Mouse (Mus musculus) heart, postnatal 36 days (tissue): ENCODE results near the gene 1700122O11Rik. TPM values are rescaled to one million over a fixed set of nuclear protein-coding genes. Genes with fewer than 3 reads are reported as not detected.
A peak's percentile ranks its signal among the peaks of the same experiment; 100 is the strongest.

Source experiments
- DNase-seq, 2 experiments: peaks; one replicate each; pipeline ENCODE4 v3.0.0; 2021 to 2022
- intact Hi-C: fragments of 180-260 bp; cut with DNase I; formaldehyde crosslinking; loops from one replicate; pipeline ENCODE4 v1.15.1; 2025
- total RNA-seq, 2 experiments: library from RNA; stranded (reverse); gene quantifications; 2 replicates each; pipeline ENCODE4 v1.2.3; 2021

Gene 1700122O11Rik
- total RNA-seq, 2 experiments from 2014 or later: not detected

- intact Hi-C loops: no loop called here
- no peak for DNase-seq
Observed at GRCm38 (mm10) chr17:48029241-48029640, 8.9 kb downstream of the 1700122O11Rik start.

- DNase-seq: peak in 1 of 2 experiments; percentile 30
- intact Hi-C loops: no loop called here
Observed at GRCm38 (mm10) chr17:48028250-48028649, 9.8 kb downstream of the 1700122O11Rik start.

- intact Hi-C loops: no loop called here
- peak in 1 of 2 experiments; percentile 18 for DNase-seq
Observed at GRCm38 (mm10) chr17:48027677-48028076, 10.4 kb downstream of the 1700122O11Rik start.

- DNase-seq: no peak
- intact Hi-C loops: no loop called here
Observed at GRCm38 (mm10) chr17:48027019-48027418, 11.1 kb downstream of the 1700122O11Rik start.

- DNase-seq: peak; percentile 11 to 34
- intact Hi-C loops: loop anchor here (5.0 kb wide), 1 partner anchor 47 kb away; no protein-coding TSS in a partner anchor
Observed at GRCm38 (mm10) chr17:48024045-48024444, 14.0 kb downstream of the 1700122O11Rik start.

- intact Hi-C loops: no loop called here
- no peak for DNase-seq
Observed at GRCm38 (mm10) chr17:48019585-48019984, 18.5 kb downstream of the 1700122O11Rik start.

GRCm38 (mm10) chr17:48016566-48016965 is 21.5 kb downstream of the 1700122O11Rik start:
- DNase-seq: no peak
- intact Hi-C loops: no loop called here

- intact Hi-C loops: no loop called here
- no peak for DNase-seq
Observed at GRCm38 (mm10) chr17:48012561-48012960, 25.5 kb downstream of the 1700122O11Rik start.

- intact Hi-C loops: no loop called here
- no peak for DNase-seq
Observed at GRCm38 (mm10) chr17:48011105-48011504, 27.0 kb downstream of the 1700122O11Rik start.

GRCm38 (mm10) chr17:48010283-48010682 is 27.8 kb downstream of the 1700122O11Rik start:
- no peak for DNase-seq
- intact Hi-C loops: no loop called here

- no peak for DNase-seq
Observed at GRCm38 (mm10) chr17:48005816-48006215, 32.3 kb downstream of the 1700122O11Rik start.

GRCm38 (mm10) chr17:48005091-48005490 is 33.0 kb downstream of the 1700122O11Rik start:
- no peak for DNase-seq
- intact Hi-C loops: no loop called here

More at GRCm38 (mm10) chr17:48005816-48006215, 32.3 kb downstream of the 1700122O11Rik start:
- intact Hi-C loops: no loop called here

- no peak for DNase-seq
- intact Hi-C loops: no loop called here
Observed at GRCm38 (mm10) chr17:48004619-48005018, 33.5 kb downstream of the 1700122O11Rik start.

GRCm38 (mm10) chr17:48002486-48002885 is 35.6 kb downstream of the 1700122O11Rik start:
- no peak for DNase-seq
- intact Hi-C loops: no loop called here

- intact Hi-C loops: no loop called here
Observed at GRCm38 (mm10) chr17:48001586-48002361, 36.3 kb downstream of the 1700122O11Rik start.

GRCm38 (mm10) chr17:48001157-48001556 is 36.9 kb downstream of the 1700122O11Rik start:
- intact Hi-C loops: no loop called here
- DNase-seq: no peak

More at GRCm38 (mm10) chr17:48001586-48002361, 36.3 kb downstream of the 1700122O11Rik start:
- peak; percentile 25 to 45 for DNase-seq

- no peak for DNase-seq
- intact Hi-C loops: no loop called here
Observed at GRCm38 (mm10) chr17:47999812-48000211, 38.3 kb downstream of the 1700122O11Rik start.

GRCm38 (mm10) chr17:47999403-47999802 is 38.7 kb downstream of the 1700122O11Rik start:
- intact Hi-C loops: no loop called here
- DNase-seq: no peak

GRCm38 (mm10) chr17:47997806-47998205 is 40.3 kb downstream of the 1700122O11Rik start:
- no peak for DNase-seq
- intact Hi-C loops: no loop called here

- intact Hi-C loops: no loop called here
- DNase-seq: no peak
Observed at GRCm38 (mm10) chr17:47990392-47991123, 47.5 kb downstream of the 1700122O11Rik start.

- DNase-seq: no peak
- intact Hi-C loops: no loop called here
Observed at GRCm38 (mm10) chr17:47989951-47990378, 48.1 kb downstream of the 1700122O11Rik start.
